Mouse (Mus musculus) lung, embryonic 16.5 days (tissue): ENCODE results near the gene Pik3cd. TPM values are rescaled to one million over a fixed set of nuclear protein-coding genes. Genes with fewer than 3 reads are reported as not detected.
"Not testable (repeated sequence)": the region's sequence is repeated elsewhere in the genome, so short reads cannot be mapped to it uniquely, and the experiment has no call there.

Experiments used
- ATAC-seq: fragments of 200-750 bp; cut with Nextera tagmentation; 2 replicates; pipeline ENCODE4 v1.8.0; 2017; ENCODE audit warnings: low read depth, mild to moderate bottlenecking, moderate library complexity
- H3K27ac ChIP-seq: fragments of 300-500 bp; sonication (generic); 2 replicates; pipeline ENCODE4 v1.5.1; 2014; ENCODE audit warnings: mild to moderate bottlenecking, control low read depth, low read length
- H3K27me3 ChIP-seq: fragments of 300-500 bp; sonication (generic); 2 replicates; pipeline ENCODE4 v1.6.1; 2014; ENCODE audit warnings: low read depth, low read length, mixed read lengths; ENCODE audit not compliant: control insufficient read depth, insufficient read depth
- H3K36me3 ChIP-seq: fragments of 300-500 bp; sonication (generic); 2 replicates; pipeline ENCODE4 v1.6.1; 2014; ENCODE audit warnings: low read length; ENCODE audit not compliant: control insufficient read depth, insufficient read depth
- H3K4me1 ChIP-seq: fragments of 300-500 bp; sonication (generic); replicated peaks from 2 replicates; pipeline ENCODE4 v1.6.1; 2014; ENCODE audit warnings: low read length, mixed read lengths; ENCODE audit not compliant: control insufficient read depth, insufficient read depth
- H3K4me2 ChIP-seq: fragments of 300-500 bp; sonication (generic); 2 replicates; pipeline ENCODE4 v1.6.1; 2014; ENCODE audit warnings: low read depth, low read length, control low read depth
- H3K4me3 ChIP-seq: fragments of 300-500 bp; sonication (generic); 2 replicates; pipeline ENCODE4 v1.5.1; 2014; ENCODE audit warnings: mild to moderate bottlenecking, low read length, control low read depth
- H3K9ac ChIP-seq: fragments of 300-500 bp; sonication (generic); 2 replicates; pipeline ENCODE4 v1.6.1; 2014; ENCODE audit warnings: low read length, control low read depth
- H3K9me3 ChIP-seq: fragments of 300-500 bp; sonication (generic); 2 replicates; pipeline ENCODE4 v1.6.1; 2016; ENCODE audit warnings: low read length; ENCODE audit not compliant: control insufficient read depth
- WGBS: fragments of 180-500 bp; shearing (Covaris S2); extraction: QIAGEN DNeasy Blood & Tissue Kit; methylation state at CpG from one replicate; pipeline ENCODE4 v1.1.7; 2014; 5-methylcytosine and 5-hydroxymethylcytosine counted together
- polyA plus RNA-seq: library from polyadenylated mRNA; unstranded; fragments of >200 nt; fragmentation: Nextera tagmentation; extraction: Ambion mirVana; gene quantifications from 2 replicates; pipeline ENCODE4 v1.2.1, GENCODE M21; 2015

Gene Pik3cd
- polyA plus RNA-seq, 1 experiment from 2014 or later, result 5.7 TPM

DNA sequence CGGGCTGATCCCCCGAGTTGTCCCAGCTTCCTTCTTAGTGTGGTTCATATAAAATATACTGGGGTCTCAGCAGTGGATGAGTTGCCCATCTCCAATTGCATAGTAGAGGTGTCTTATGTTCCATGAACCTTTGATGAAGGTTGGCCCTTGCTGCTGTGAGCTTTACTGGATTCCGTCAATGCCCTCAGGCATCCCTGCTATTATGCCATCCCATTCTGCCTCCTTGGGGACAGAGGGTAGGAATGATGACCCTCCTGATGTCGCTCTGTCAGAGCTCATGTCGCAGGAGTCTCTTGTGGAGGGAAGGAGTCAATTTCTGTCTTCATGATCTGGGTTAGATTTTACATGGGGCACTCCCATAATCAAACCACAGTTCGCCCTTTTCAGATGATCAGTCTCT is 88.9 kb downstream of the Pik3cd start:
- not testable (repeated sequence) for ATAC-seq, H3K9ac ChIP-seq, H3K27me3 ChIP-seq, H3K36me3 ChIP-seq, H3K4me2 ChIP-seq, H3K4me1 ChIP-seq, H3K4me3 ChIP-seq, H3K9me3 ChIP-seq, H3K27ac ChIP-seq
- WGBS, result 72% methylated on average over 6 of the region's 6 CpGs

DNA sequence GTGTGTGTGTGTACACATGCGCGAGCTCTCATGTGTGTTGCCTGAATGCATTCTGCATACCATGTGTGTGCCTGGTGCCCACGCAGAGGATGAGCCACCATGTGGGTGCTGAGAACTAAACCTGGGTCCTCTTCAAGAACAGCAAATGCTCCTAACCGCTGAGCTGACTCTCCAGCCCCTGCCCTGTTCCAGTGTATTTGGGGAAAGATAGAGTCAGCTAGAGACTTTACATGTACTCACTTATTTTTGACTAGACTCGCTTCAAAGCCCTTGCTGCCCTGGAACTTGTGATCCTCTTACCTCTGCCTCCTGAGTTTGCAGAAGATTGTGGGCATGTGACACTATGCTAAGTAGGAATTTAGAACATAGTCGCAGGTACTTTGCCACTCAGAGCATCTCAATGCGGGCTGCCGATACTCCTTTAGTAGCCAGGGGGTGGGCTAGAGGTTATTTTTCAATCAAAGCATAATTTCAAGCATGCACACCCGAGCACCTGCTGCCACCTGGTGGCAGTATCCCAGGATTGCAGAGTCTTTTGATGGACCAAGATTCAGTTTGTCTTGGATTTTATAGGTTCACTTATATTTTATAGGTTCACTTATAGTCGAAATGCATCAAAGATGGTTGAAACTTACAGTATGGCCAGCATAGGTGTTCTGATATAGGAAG is 90.9 kb downstream of the Pik3cd start:
- no peak overlapping the region for H3K27ac ChIP-seq
- WGBS, result 45% methylated on average over 10 of the region's 10 CpGs
- no peak overlapping the region for H3K4me3 ChIP-seq
- no peaks in the 10 kb centered on the region for H3K27me3 ChIP-seq
- ATAC-seq, result no peak
- H3K4me2 ChIP-seq, result no peak overlapping the region
- H3K36me3 ChIP-seq, result peaks cover 6% of the 10 kb centered on the region
- no peaks in the 10 kb centered on the region; the same call in 1 of the 2 replicates for H3K9me3 ChIP-seq
- peaks cover 9% of the 10 kb centered on the region for H3K4me1 ChIP-seq
- no peak overlapping the region for H3K9ac ChIP-seq

DNA sequence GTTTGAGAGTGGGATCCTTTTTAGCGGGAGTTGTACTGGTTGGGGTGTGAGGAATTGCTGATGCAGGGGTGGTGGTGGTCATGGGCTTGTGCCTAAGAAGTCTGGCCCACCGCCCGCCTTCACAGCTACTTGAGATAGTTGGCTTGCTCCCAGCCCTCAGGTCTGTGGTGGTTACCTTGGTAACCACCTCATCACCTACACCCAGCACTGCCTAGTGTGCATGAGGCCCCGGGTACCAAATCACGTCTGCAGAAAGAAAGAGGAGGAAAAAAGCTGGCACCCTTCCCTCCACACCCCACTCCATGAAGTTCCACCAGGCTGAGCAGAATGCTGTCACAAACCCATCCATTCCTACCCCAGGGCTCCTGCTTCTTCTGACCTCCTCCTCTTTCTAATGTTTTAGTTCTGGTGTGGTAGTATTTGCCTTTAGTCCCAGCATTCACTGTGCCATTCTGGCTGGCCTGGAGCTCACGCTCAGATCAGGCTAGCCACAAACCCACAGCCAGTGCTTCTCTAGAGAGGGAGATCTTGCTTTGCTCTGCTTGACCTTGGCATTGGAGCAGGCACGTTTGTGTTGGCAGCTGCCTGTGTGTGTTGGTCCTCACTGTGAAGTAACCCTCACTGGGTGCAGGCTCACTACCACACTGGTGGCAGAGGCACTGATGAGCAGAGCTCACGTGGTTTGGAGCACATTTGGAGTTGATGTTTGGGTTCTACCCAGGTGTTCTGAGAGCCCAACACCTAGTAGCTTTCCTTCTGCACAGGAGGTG is 92.9 kb downstream of the Pik3cd start:
- WGBS, result 53% methylated on average over 8 of the region's 8 CpGs
- H3K4me2 ChIP-seq, result no peak overlapping the region
- H3K4me1 ChIP-seq, result peaks cover 9% of the 10 kb centered on the region
- H3K9me3 ChIP-seq, result no peaks in the 10 kb centered on the region
- no peak overlapping the region for H3K9ac ChIP-seq
- ATAC-seq, result 0 out of 2 replicates have a peak, but pooled peaks have one; percentile 27
- no peak overlapping the region for H3K27ac ChIP-seq
- H3K36me3 ChIP-seq, result no peaks in the 10 kb centered on the region; the same call in 1 of the 2 replicates
- H3K4me3 ChIP-seq, result no peak overlapping the region
- no peaks in the 10 kb centered on the region for H3K27me3 ChIP-seq

DNA sequence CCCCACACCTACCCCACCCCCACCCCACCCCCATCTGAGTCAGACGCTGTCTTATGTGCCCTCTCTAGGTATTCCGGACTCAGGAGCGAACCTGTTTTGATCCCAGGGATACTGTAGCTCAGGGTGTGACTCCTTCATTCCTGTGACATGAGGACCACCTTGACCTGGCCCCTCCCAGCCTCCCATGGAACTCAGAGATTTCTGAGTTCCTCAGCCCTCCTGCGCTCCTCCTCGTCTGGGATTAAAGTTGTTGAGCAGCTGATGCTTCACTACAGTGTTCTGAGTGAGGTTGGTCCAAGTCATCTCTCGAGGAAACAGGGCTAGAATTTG is 94.1 kb downstream of the Pik3cd start:
- 73% methylated on average over 6 of the region's 6 CpGs for WGBS
- Histone ChIP-seq H3K36me3 (no peaks in the 10 kb centered on the region), H3K4me3 (no peak overlapping the region), H3K4me1 (peaks cover 9% of the 10 kb centered on the region), H3K27me3 (no peaks in the 10 kb centered on the region), H3K4me2 (no peak overlapping the region), H3K9me3 (no peaks in the 10 kb centered on the region), H3K27ac (no peak overlapping the region), H3K9ac (no peak overlapping the region)
- 0 out of 2 replicates have a peak, but pooled peaks have one; percentile 19 for ATAC-seq

DNA sequence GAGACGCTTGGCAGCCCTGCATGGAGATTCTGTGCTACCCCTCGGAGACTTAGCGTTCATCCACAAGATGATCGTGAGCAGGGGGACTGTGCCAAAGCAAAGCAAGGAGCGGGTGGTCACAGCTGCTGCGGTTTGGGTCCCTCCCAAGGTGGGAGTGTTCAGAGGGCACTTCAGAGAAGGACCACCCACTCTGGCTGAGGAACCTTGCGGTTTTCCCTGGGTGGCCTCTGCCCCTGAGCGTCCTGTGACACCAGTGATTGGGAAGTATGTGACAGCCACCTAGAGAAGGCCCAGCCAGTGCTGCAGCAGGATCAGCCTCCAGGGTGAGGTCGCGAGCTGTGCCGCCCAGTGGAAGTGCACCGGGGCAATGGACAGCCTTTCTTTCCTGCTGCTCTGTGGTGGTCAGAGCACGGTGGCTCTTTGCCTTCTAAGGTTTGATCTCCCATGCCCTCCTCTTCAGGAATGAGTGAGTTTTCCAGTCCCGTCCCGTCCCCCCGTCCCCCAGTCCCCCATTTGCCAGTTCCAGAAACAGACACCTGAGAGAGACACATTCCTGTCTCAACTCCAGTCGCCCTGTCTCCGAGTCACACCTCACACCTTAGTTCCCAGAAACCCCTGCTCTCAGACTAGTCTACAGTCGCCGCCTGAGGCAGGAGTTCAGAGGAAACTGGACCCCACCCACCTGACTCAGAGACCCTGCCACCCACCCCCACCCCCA is 94.6 kb downstream of the Pik3cd start:
- Histone ChIP-seq H3K4me2 (peak overlapping the region; percentile 8; the same call in 1 of the 2 replicates), H3K4me3 (no peak overlapping the region), H3K4me1 (peaks cover 9% of the 10 kb centered on the region), H3K27me3 (no peaks in the 10 kb centered on the region), H3K9ac (peak overlapping the region; percentile 32; the same call in 1 of the 2 replicates), H3K36me3 (no peaks in the 10 kb centered on the region), H3K27ac (no peak overlapping the region), H3K9me3 (no peaks in the 10 kb centered on the region)
- WGBS, result 27% methylated on average over 20 of the region's 20 CpGs
- peak; percentile 61 for ATAC-seq

DNA sequence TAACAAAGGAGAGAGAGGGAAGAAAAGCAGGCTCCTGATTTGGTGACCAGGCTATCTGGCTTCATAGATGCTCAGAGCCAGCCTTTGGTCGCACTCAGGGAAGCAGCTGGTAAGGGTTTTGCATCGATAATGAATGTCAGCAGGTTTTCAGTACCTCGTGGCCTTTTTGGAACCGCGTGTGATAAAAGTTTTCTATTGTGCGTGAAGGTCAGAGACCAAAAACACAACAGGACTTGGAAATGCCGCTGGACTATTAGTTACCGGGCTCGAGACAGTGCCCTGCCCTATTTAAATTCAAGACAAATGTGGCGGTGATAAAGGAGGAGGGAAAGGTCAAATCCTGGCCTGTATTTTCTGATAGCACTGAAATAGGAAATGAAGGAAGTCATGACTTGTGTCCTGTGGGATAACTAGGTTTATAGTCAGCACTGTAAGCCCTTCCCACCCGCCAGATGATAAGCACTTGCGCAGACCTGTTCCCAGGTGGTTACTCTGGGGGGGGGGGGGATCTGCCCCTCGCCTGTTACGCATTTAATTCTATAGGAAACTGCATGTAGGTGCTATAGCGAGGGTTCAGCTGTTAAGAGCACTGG is 95.5 kb downstream of the Pik3cd start:
- no peak overlapping the region for H3K4me2 ChIP-seq
- no peak overlapping the region for H3K27ac ChIP-seq
- H3K27me3 ChIP-seq, result no peaks in the 10 kb centered on the region
- peaks cover 13% of the 10 kb centered on the region for H3K4me1 ChIP-seq
- no peak overlapping the region for H3K4me3 ChIP-seq
- H3K36me3 ChIP-seq, result no peaks in the 10 kb centered on the region
- ATAC-seq, result no peak
- 65% methylated on average over 15 of the region's 15 CpGs for WGBS
- H3K9ac ChIP-seq, result no peak overlapping the region; the same call in 1 of the 2 replicates
- H3K9me3 ChIP-seq, result no peaks in the 10 kb centered on the region

DNA sequence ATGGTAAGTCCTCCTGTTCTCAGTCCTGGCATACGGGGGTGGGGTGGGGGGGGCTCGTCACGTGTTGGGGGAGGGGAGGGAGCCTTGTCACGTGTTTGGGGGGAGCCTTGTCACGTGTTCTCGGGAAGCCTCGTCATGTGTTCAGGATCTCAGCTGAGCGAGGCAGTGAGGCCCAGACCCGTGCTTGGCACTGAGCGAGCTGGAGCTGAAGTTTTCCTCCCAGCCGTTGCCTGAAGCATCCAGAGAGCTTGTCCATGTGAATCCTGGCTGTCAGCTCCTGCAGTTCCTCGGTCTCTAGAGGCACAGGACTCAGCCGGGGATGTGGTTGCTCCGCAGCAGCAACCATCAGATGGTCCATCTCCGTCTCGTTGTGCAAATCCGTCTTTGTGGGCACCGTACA is 96.3 kb downstream of the Pik3cd start:
- 70% methylated on average over 18 of the region's 18 CpGs for WGBS
- no peak overlapping the region for H3K27ac ChIP-seq
- no peaks in the 10 kb centered on the region for H3K27me3 ChIP-seq
- no peak overlapping the region for H3K9ac ChIP-seq
- H3K4me1 ChIP-seq, result peaks cover 16% of the 10 kb centered on the region
- H3K9me3 ChIP-seq, result no peaks in the 10 kb centered on the region
- ATAC-seq, result no peak
- no peak overlapping the region for H3K4me3 ChIP-seq
- H3K4me2 ChIP-seq, result no peak overlapping the region
- H3K36me3 ChIP-seq, result no peaks in the 10 kb centered on the region

DNA sequence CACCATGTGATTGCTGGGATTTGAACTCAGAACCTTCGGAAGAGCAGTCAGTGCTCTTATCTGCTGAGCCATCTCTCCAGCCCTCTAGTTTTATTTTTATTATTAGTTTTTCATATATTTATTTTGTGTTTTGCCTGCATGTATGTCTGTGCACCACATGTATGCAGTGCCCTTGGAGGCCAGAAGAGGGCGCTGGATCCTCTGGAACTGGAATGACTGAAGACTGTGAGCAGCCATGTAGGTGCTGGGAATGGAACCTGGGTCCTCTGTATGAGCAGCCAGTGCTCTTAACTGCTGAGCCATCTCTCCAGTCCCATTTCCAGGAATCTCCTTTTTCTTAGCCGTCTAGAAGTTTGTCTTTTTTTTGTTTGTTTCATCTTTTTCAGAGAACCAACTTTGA is 97.9 kb downstream of the Pik3cd start:
- Histone ChIP-seq H3K36me3 (no peaks in the 10 kb centered on the region), H3K4me3 (no peak overlapping the region), H3K27ac (no peak overlapping the region), H3K4me1 (peaks cover 17% of the 10 kb centered on the region), H3K9me3 (no peaks in the 10 kb centered on the region), H3K4me2 (no peak overlapping the region), H3K27me3 (no peaks in the 10 kb centered on the region), H3K9ac (no peak overlapping the region)
- WGBS, result 78% methylated on average over 3 of the region's 3 CpGs
- ATAC-seq, result no peak

DNA sequence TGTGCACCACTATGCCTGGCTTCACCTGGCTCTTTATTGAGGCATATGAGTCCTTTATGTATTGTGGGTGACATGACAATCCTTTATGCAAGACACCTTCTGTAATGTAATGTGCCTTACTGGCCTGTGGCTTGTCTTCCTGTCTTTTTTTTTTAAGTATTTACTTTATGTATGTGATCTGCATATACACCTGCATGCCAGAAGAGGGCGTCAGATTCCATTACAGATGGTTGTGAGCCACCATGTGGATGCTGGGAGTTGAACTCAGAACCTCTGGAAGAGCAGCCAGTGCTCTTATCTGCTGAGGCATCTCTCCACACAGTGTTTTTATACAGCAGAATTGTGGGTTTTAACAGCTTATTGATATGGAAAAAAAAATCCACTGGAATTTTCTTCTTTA is 98.5 kb downstream of the Pik3cd start:
- H3K4me2 ChIP-seq, result no peak overlapping the region
- ATAC-seq, result no peak
- no peak overlapping the region for H3K27ac ChIP-seq
- H3K4me3 ChIP-seq, result no peak overlapping the region
- H3K4me1 ChIP-seq, result peaks cover 17% of the 10 kb centered on the region
- no peaks in the 10 kb centered on the region for H3K36me3 ChIP-seq
- WGBS, result 28% methylated on average over 1 of the region's 1 CpGs
- no peaks in the 10 kb centered on the region for H3K9me3 ChIP-seq
- H3K27me3 ChIP-seq, result no peaks in the 10 kb centered on the region
- no peak overlapping the region for H3K9ac ChIP-seq
